7 mouse cellular contexts compared by ENCODE assay signal in genomic region chr16:35156832-35157231, GRCm38 (mm10). TPM values are rescaled to one million over a fixed set of nuclear protein-coding genes. Genes with fewer than 3 reads are reported as not detected.
DNase-seq lines count a peak whose midpoint lies in the region; ATAC-seq and TF ChIP-seq lines count a peak whose summit lies in the region.

No protein-coding gene starts in this region.

- no peaks in the 10 kb centered on the region for H3K9me3 ChIP-seq in lung, embryonic 15.5 days
- H3K9me3 ChIP-seq in forebrain, embryonic 14.5 days (replicated peaks; ENCODE audit: control insufficient read depth, low read length) = no peaks in the 10 kb centered on the region
- H3K9me3 ChIP-seq in intestine, embryonic 16.5 days (ENCODE audit: control insufficient read depth, low read length) = no peaks in the 10 kb centered on the region

- no peak overlapping the region for H3K9ac ChIP-seq in lung, embryonic 15.5 days
- H3K9ac ChIP-seq in forebrain, embryonic 14.5 days (ENCODE audit: low read length) = 0 out of 2 replicates have a peak overlapping the region, but pooled peaks have one; percentile 8
- H3K9ac ChIP-seq in intestine, embryonic 16.5 days (ENCODE audit: low read depth, low read length) = peak overlapping the region; percentile 79; the same call in 1 of the 2 replicates

- TF ChIP-seq POLR2A in lung, adult 2 months (IDR thresholded peaks at IDR 0.05; ENCODE audit: borderline replicate concordance, extremely low read depth, low read depth, low read length) = no peak
- TF ChIP-seq POLR2A in small intestine, adult 2 months (IDR thresholded peaks at IDR 0.05; ENCODE audit: low read depth, low read length) = no peak

- peak overlapping the region; percentile 66; the same call in 1 of the 2 replicates for H3K4me3 ChIP-seq in lung, embryonic 15.5 days
- no peak overlapping the region for H3K4me3 ChIP-seq in lung, adult 2 months (replicated peaks; ENCODE audit: extremely low read depth, low read depth, low read length)
- H3K4me3 ChIP-seq in forebrain, embryonic 14.5 days (ENCODE audit: low read depth, low read length) = peak overlapping the region; percentile 80
- H3K4me3 ChIP-seq in intestine, embryonic 16.5 days (ENCODE audit: low read length) = peak overlapping the region; percentile 69
- H3K4me3 ChIP-seq in small intestine, adult 2 months (ENCODE audit: low read depth, low read length) = peak overlapping the region; percentile 71

- DNase-seq in lung, adult 2 months = no peak
- DNase-seq in forebrain, embryonic 14.5 days (ENCODE audit: low spot score) = no peak
- no peak for DNase-seq in right cerebral cortex, postnatal 4 days
- no peak for DNase-seq in embryo, embryonic 10.5 days (ENCODE audit: low spot score)

- no peaks in the 10 kb centered on the region for H3K36me3 ChIP-seq in lung, embryonic 15.5 days
- H3K36me3 ChIP-seq in forebrain, embryonic 14.5 days (ENCODE audit: control insufficient read depth, insufficient read depth, low read length) = no peaks in the 10 kb centered on the region
- H3K36me3 ChIP-seq in intestine, embryonic 16.5 days (ENCODE audit: control insufficient read depth, insufficient read depth, low read length) = no peaks in the 10 kb centered on the region
- H3K36me3 ChIP-seq in small intestine, adult 2 months (ENCODE audit: control insufficient read depth, insufficient read depth, low read length) = no peaks in the 10 kb centered on the region

- 73% methylated on average over 21 of the region's 21 CpGs for WGBS in lung, embryonic 15.5 days
- WGBS in lung, adult 2 months = 80% methylated on average over 21 of the region's 21 CpGs
- 77% methylated on average over 21 of the region's 21 CpGs for WGBS in forebrain, embryonic 14.5 days
- 72% methylated on average over 21 of the region's 21 CpGs for WGBS in intestine, embryonic 16.5 days
- 73% methylated on average over 21 of the region's 21 CpGs for WGBS in small intestine, adult 2 months

- no peak for TF ChIP-seq CTCF in lung, adult 2 months (IDR thresholded peaks at IDR 0.05; ENCODE audit: insufficient read depth, low read length)
- no peak for TF ChIP-seq CTCF in small intestine, adult 2 months (IDR thresholded peaks at IDR 0.05; ENCODE audit: extremely low read depth, insufficient read length, insufficient replicate concordance, low read depth, low read length)

- ATAC-seq in lung, embryonic 15.5 days (ENCODE audit: borderline replicate concordance, extremely low read depth, low FRiP score, low TSS enrichment) = no peak
- no peak for ATAC-seq in forebrain, embryonic 14.5 days
- no peak for ATAC-seq in intestine, embryonic 16.5 days

- H3K27ac ChIP-seq in lung, embryonic 15.5 days = no peak overlapping the region
- no peak overlapping the region for H3K27ac ChIP-seq in forebrain, embryonic 14.5 days (ENCODE audit: low read depth, low read length)
- no peak overlapping the region for H3K27ac ChIP-seq in intestine, embryonic 16.5 days (ENCODE audit: low read length)
- H3K27ac ChIP-seq in small intestine, adult 2 months (ENCODE audit: insufficient read depth, low read depth, low read length) = 0 out of 2 replicates have a peak overlapping the region, but pooled peaks have one; percentile 18

- H3K27me3 ChIP-seq in lung, embryonic 15.5 days = peaks cover 67% of the 10 kb centered on the region
- peaks cover 34% of the 10 kb centered on the region for H3K27me3 ChIP-seq in forebrain, embryonic 14.5 days (replicated peaks; ENCODE audit: control insufficient read depth, insufficient read depth, low read length)
- peaks cover 45% of the 10 kb centered on the region for H3K27me3 ChIP-seq in intestine, embryonic 16.5 days (replicated peaks; ENCODE audit: control insufficient read depth, insufficient read depth, low read length)
- H3K27me3 ChIP-seq in small intestine, adult 2 months (ENCODE audit: control insufficient read depth, insufficient read depth, low read length) = peaks cover 43% of the 10 kb centered on the region

- H3K4me1 ChIP-seq in lung, embryonic 15.5 days = peaks cover 21% of the 10 kb centered on the region
- 0 out of 2 replicates have a peak, but pooled peaks cover 4% of the 10 kb centered on the region for H3K4me1 ChIP-seq in lung, adult 2 months (ENCODE audit: control insufficient read depth, insufficient read depth, low read length)
- peaks cover 34% of the 10 kb centered on the region for H3K4me1 ChIP-seq in forebrain, embryonic 14.5 days (ENCODE audit: control insufficient read depth, insufficient read depth, low read length)
- peaks cover 17% of the 10 kb centered on the region for H3K4me1 ChIP-seq in intestine, embryonic 16.5 days (ENCODE audit: control insufficient read depth, insufficient read depth, low read length)
- peaks cover 9% of the 10 kb centered on the region for H3K4me1 ChIP-seq in small intestine, adult 2 months (ENCODE audit: control insufficient read depth, insufficient read depth, insufficient read length, low read length)

- H3K4me2 ChIP-seq in lung, embryonic 15.5 days = peak overlapping the region; percentile 99
- H3K4me2 ChIP-seq in forebrain, embryonic 14.5 days (ENCODE audit: low read length) = peak overlapping the region; percentile 90
- H3K4me2 ChIP-seq in intestine, embryonic 16.5 days (ENCODE audit: low read depth, low read length) = peak overlapping the region; percentile 97

RNA-seq across cellular contexts. Expression of gene Adcy5, which starts 2.2 kb away (rescaled TPM):
- 1.5 and 1.6 TPM in 2 replicates for polyA plus RNA-seq in lung, embryonic 15.5 days (2015; fragmentation: Nextera tagmentation; extraction: Ambion mirVana)
- 17.5 and 18.3 TPM in 2 replicates for polyA plus RNA-seq in lung, adult 2 months (2012; rRNA removed)
- 4.4 and 5.4 TPM in 2 replicates for polyA plus RNA-seq in forebrain, embryonic 14.5 days (2014; fragmentation: Nextera tagmentation; extraction: Ambion mirVana)
- polyA plus RNA-seq in intestine, embryonic 16.5 days (2015; fragmentation: Nextera tagmentation; extraction: Ambion mirVana) = 1.9 and 2.0 TPM in 2 replicates
- polyA plus RNA-seq in small intestine, adult 2 months (2012; rRNA removed) = 12.3 and 13.0 TPM in 2 replicates
